Mouse (Mus musculus) left cerebral cortex, adult 9 months (tissue): ENCODE measurements around the gene Msx2.

ENCODE experiments used
- DNase-seq, 2 experiments: peaks; one replicate each; pipeline ENCODE4 v3.0.0; 2022; ENCODE audit warnings: low spot score in 2 of 2

Msx2 gene

GRCm38 (mm10) chr13:53465191-53465820 lies 7.6 kb downstream of the Msx2 start:
- no peak for DNase-seq

GRCm38 (mm10) chr13:53464441-53465001 lies 8.4 kb downstream of the Msx2 start:
- DNase-seq: no peak

- DNase-seq: no peak
Observed at GRCm38 (mm10) chr13:53463946-53464345, 8.9 kb downstream of the Msx2 start.

GRCm38 (mm10) chr13:53463037-53463436 lies 9.8 kb downstream of the Msx2 start:
- DNase-seq: no peak

- DNase-seq: no peak
Observed at GRCm38 (mm10) chr13:53462649-53462970, 10.3 kb downstream of the Msx2 start.

- no peak for DNase-seq
Observed at GRCm38 (mm10) chr13:53461855-53462648, 10.8 kb downstream of the Msx2 start.

- no peak for DNase-seq
Observed at GRCm38 (mm10) chr13:53461346-53461745, 11.5 kb downstream of the Msx2 start.

- DNase-seq: no peak
Observed at GRCm38 (mm10) chr13:53458766-53459165, 14.1 kb downstream of the Msx2 start.

- no peak for DNase-seq
Observed at GRCm38 (mm10) chr13:53454794-53455672, 17.8 kb downstream of the Msx2 start.

GRCm38 (mm10) chr13:53453927-53454326 lies 18.9 kb downstream of the Msx2 start:
- DNase-seq: no peak

- DNase-seq: no peak
Observed at GRCm38 (mm10) chr13:53447609-53448008, 25.3 kb downstream of the Msx2 start.

GRCm38 (mm10) chr13:53443602-53444001 lies 29.3 kb downstream of the Msx2 start:
- DNase-seq: peak in 1 of 2 experiments; percentile 29

- peak in 1 of 2 experiments; percentile 46 for DNase-seq
Observed at GRCm38 (mm10) chr13:53442168-53442980, 30.5 kb downstream of the Msx2 start.

GRCm38 (mm10) chr13:53441307-53442028 lies 31.4 kb downstream of the Msx2 start:
- DNase-seq: no peak

GRCm38 (mm10) chr13:53439957-53440356 lies 32.9 kb downstream of the Msx2 start:
- DNase-seq: no peak

- DNase-seq: peak; percentile 35 to 83
Observed at GRCm38 (mm10) chr13:53426507-53426906, 46.4 kb downstream of the Msx2 start.

- DNase-seq: no peak
Observed at GRCm38 (mm10) chr13:53421189-53421588, 51.7 kb downstream of the Msx2 start.

GRCm38 (mm10) chr13:53420741-53421140 lies 52.1 kb downstream of the Msx2 start:
- no peak for DNase-seq

GRCm38 (mm10) chr13:53419681-53420080 lies 53.2 kb downstream of the Msx2 start:
- DNase-seq: no peak

- no peak for DNase-seq
Observed at GRCm38 (mm10) chr13:53417701-53418100, 55.2 kb downstream of the Msx2 start.
